Mouse (Mus musculus) small intestine, adult 2 months (tissue): Measurements from ENCODE around the gene Hspa2. TPM values are rescaled to one million over a fixed set of nuclear protein-coding genes. Genes with fewer than 3 reads are reported as not detected.
A peak's percentile ranks its signal among the peaks of the same experiment; 100 is the strongest.
"Not testable (repeated sequence)": the region's sequence is repeated elsewhere in the genome, so short reads cannot be mapped to it uniquely, and the experiment has no call there.

Source experiments
- H3K27ac ChIP-seq: fragments of 200-500 bp; 2 replicates; pipeline ENCODE4 v1.5.1; 2012; ENCODE audit warnings: low read depth, low read length, control low read depth, inconsistent platforms; ENCODE audit not compliant: insufficient read depth
- H3K27me3 ChIP-seq: fragments of 200-500 bp; 2 replicates; pipeline ENCODE4 v1.6.1; 2012; ENCODE audit warnings: mild to moderate bottlenecking, moderate library complexity, low read length, inconsistent platforms; ENCODE audit not compliant: control insufficient read depth, insufficient read depth
- H3K36me3 ChIP-seq: fragments of 200-500 bp; 2 replicates; pipeline ENCODE4 v1.6.1; 2012; ENCODE audit warnings: mild to moderate bottlenecking, low read length, control low read depth, inconsistent platforms; ENCODE audit not compliant: control insufficient read depth, insufficient read depth
- H3K4me1 ChIP-seq: fragments of 200-500 bp; 2 replicates; pipeline ENCODE4 v1.6.1; 2012; ENCODE audit warnings: low read length, inconsistent platforms, mixed read lengths; ENCODE audit not compliant: control insufficient read depth, insufficient read depth, insufficient read length
- H3K4me3 ChIP-seq: fragments of 200-500 bp; 2 replicates; pipeline ENCODE4 v1.5.1; 2012; ENCODE audit warnings: low read depth, mild to moderate bottlenecking, control low read depth, inconsistent platforms, low read length, moderate library complexity
- CTCF ChIP-seq: fragments of 200-500 bp; IDR thresholded peaks from 2 replicates; pipeline ENCODE4 v1.5.1; 2012; ENCODE audit warnings: low read depth, mild to moderate bottlenecking, control low read depth, inconsistent platforms, low read length, moderate library complexity, mixed read lengths; ENCODE audit not compliant: insufficient replicate concordance, insufficient read length; ENCODE audit errors: extremely low read depth
- POLR2A ChIP-seq: fragments of 200-500 bp; IDR thresholded peaks from 2 replicates; pipeline ENCODE4 v1.6.1; 2012; ENCODE audit warnings: low read depth, mild to moderate bottlenecking, control low read depth, inconsistent platforms, low read length, moderate library complexity
- WGBS: fragments of 180-500 bp; shearing (Covaris S2); methylation state at CpG from one replicate; pipeline ENCODE4 v1.1.7; 2018; 5-methylcytosine and 5-hydroxymethylcytosine counted together
- polyA plus RNA-seq: library from polyadenylated mRNA; depleted of rRNA; stranded (reverse); fragments of >200 nt; gene quantifications from 2 replicates; pipeline ENCODE4 v1.2.3, GENCODE M21; 2012; rRNA removed

Gene Hspa2
- polyA plus RNA-seq, 1 experiment, result 8.9 TPM

GRCm38 (mm10) chr12:76435084-76435483, 31.1 kb downstream of the Hspa2 start:
- TF ChIP-seq CTCF, result no peak
- no peak for TF ChIP-seq POLR2A
- Histone ChIP-seq H3K36me3 (no peaks in the 10 kb centered on the region), H3K27ac (no peak overlapping the region), H3K4me1 (no peaks in the 10 kb centered on the region), H3K27me3 (peaks cover 4% of the 10 kb centered on the region), H3K4me3 (no peak overlapping the region; the same call in 1 of the 2 replicates)
- 11% methylated on average over 17 of the region's 17 CpGs for WGBS

DNA sequence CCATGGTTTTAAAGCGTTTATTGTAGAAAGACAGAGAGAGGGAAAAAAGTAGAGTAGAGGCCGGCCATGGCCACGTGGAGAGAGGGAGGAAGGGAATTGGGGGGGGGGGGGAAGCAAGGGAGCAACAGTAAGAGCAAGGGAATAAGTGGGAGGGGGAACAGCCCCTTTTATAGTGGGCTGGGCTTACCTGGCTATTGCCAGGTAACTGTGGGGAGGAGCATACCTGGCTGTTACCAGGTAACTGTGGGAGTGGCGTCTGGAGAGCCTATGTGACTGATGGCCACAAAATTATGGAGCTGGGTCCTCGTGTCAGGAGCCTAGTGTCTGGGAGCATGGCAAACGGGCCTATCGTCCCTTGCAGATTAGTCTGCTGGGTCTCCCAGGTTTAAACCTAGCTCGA, 31.6 kb downstream of the Hspa2 start:
- Histone ChIP-seq H3K27ac (no peak overlapping the region), H3K27me3 (peaks cover 4% of the 10 kb centered on the region), H3K4me3 (no peak overlapping the region), H3K36me3 (no peaks in the 10 kb centered on the region), H3K4me1 (no peaks in the 10 kb centered on the region)
- TF ChIP-seq CTCF (no peak), POLR2A (no peak)
- 21% methylated on average over 8 of the region's 8 CpGs for WGBS

DNA sequence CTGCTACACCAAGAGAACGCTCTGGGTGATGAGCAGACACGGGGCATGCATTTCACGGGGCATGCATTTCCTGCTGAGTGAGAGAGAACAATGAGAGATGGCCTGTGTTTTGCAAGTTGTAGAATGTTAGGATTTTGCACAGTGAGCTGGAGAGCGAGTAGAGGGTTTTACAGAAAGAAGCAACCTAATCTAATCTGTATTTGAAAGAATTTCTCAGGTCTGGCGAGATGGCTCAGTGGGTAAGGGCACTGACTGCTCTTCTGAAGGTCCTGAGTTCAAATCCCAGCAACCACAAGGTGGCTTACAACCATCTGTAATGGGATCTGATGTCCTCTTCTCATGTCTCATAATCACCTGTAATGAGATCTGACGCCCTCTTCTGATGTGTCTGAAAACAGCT, 39.5 kb downstream of the Hspa2 start:
- not testable (repeated sequence) for H3K36me3 ChIP-seq, H3K27me3 ChIP-seq, H3K4me3 ChIP-seq, H3K27ac ChIP-seq, H3K4me1 ChIP-seq
- 77% methylated on average over 6 of the region's 6 CpGs for WGBS

- Histone ChIP-seq H3K4me1 (no peaks in the 10 kb centered on the region), H3K36me3 (no peaks in the 10 kb centered on the region), H3K27ac (peak overlapping the region; percentile 40; the same call in 1 of the 2 replicates), H3K27me3 (no peaks in the 10 kb centered on the region), H3K4me3 (peak overlapping the region; percentile 63)
- 34% methylated on average over 10 of the region's 10 CpGs for WGBS
- TF ChIP-seq CTCF (no peak), POLR2A (no peak)
Measured at GRCm38 (mm10) chr12:76444359-76444772, 40.4 kb downstream of the Hspa2 start.

DNA sequence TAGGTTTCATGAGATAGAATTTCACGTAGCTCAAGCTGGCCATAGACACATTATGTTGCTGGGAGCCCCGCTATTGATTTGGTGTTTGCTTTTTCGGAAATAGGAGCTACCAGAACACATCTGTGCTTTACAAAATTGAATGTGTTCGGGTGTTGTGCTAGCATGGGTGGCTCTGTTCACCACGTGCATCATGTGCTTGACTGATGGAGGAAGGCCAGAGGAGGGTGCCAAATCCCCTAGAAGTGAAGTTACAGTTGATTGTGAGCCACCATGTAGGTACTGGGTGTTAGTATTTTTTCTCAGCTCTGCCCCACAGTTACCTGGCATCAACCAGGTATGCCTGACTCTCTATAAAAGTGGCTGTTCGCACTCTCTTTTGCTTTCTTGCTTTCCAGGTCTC, 40.9 kb downstream of the Hspa2 start:
- Histone ChIP-seq H3K27me3 (no peaks in the 10 kb centered on the region), H3K4me3 (peak overlapping the region; percentile 63; the same call in 1 of the 2 replicates), H3K4me1 (no peaks in the 10 kb centered on the region), H3K36me3 (no peaks in the 10 kb centered on the region; the same call in 1 of the 2 replicates), H3K27ac (no peak overlapping the region)
- no peak for TF ChIP-seq CTCF
- TF ChIP-seq POLR2A, result no peak
- whole genome bisulfite sequencing, result 60% methylated on average over 6 of the region's 6 CpGs

DNA sequence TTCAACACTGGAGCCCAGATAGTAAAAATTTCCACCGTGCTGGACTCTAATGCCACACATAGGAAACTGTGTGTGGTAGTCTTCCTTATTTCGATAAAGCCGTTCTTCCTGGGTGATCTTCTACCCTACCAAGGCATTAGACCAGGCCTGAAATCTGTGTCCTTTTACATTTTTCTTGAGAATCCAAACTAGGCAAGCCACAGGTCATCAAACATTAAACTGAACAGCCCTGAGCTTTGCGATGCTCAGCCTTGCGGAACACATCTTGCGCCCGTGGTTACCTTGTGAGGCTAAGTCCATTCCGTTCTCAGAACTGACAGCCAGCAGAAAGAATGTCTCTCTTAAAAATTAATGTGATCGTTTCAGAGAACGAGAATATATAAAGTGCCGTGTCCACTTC, 42.2 kb downstream of the Hspa2 start:
- TF ChIP-seq CTCF, result no peak
- TF ChIP-seq POLR2A, result no peak
- H3K4me1 ChIP-seq, result no peaks in the 10 kb centered on the region
- no peak overlapping the region for H3K27ac ChIP-seq
- no peaks in the 10 kb centered on the region; the same call in 1 of the 2 replicates for H3K36me3 ChIP-seq
- H3K4me3 ChIP-seq, result no peak overlapping the region
- no peaks in the 10 kb centered on the region for H3K27me3 ChIP-seq
- WGBS, result 65% methylated on average over 11 of the region's 11 CpGs

DNA sequence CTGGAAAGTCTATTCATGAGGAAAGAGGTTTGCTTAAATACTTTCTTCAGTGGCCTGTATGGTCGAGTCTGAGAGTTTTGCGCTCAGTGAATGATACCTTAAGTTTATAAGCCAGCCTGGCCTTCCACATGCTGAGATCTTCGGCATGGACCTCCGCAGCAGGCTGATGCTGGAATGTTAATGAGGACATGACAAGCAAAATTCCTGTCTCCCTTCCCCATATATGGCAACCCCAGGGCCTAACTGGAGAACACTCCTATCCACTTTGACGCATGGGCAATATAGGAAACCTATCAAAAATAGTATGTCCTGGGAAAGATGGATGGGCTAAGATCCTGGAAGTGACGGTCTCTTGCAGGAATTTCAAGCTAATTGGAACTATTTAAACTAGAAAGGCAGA, 44.2 kb downstream of the Hspa2 start:
- Histone ChIP-seq H3K4me1 (no peaks in the 10 kb centered on the region), H3K36me3 (no peaks in the 10 kb centered on the region; the same call in 1 of the 2 replicates), H3K27ac (peak overlapping the region; percentile 29; the same call in 1 of the 2 replicates), H3K4me3 (no peak overlapping the region), H3K27me3 (no peaks in the 10 kb centered on the region)
- WGBS, result 75% methylated on average over 6 of the region's 6 CpGs
- no peak for TF ChIP-seq POLR2A
- no peak for TF ChIP-seq CTCF

GRCm38 (mm10) chr12:76452203-76452602, 48.2 kb downstream of the Hspa2 start:
- TF ChIP-seq POLR2A (no peak), CTCF (no peak)
- H3K27ac ChIP-seq, result no peak overlapping the region
- H3K4me1 ChIP-seq, result no peaks in the 10 kb centered on the region
- H3K4me3 ChIP-seq, result no peak overlapping the region
- no peaks in the 10 kb centered on the region for H3K27me3 ChIP-seq
- WGBS, result 64% methylated on average over 2 of the region's 2 CpGs
- H3K36me3 ChIP-seq, result no peaks in the 10 kb centered on the region; the same call in 1 of the 2 replicates

Other genes with a start within 250 kb of the Hspa2 start
- gene Esr2, start 226.9 kb upstream of the Hspa2 start, polyA plus RNA-seq, result 0.05 TPM in 1 of 2 replicates, not detected in the other
- gene Tex21, start 157.4 kb upstream of the Hspa2 start, polyA plus RNA-seq, result not detected in 2 replicates
- 7.3 and 11.3 TPM in 2 replicates for gene Mthfd1, start 148.9 kb upstream of the Hspa2 start, polyA plus RNA-seq
- gene Akap5, start 79.3 kb upstream of the Hspa2 start, polyA plus RNA-seq, result 0.04 TPM in 1 of 2 replicates, not detected in the other
- gene Zbtb25, start 34.6 kb upstream of the Hspa2 start, polyA plus RNA-seq, result 1.4 and 2.2 TPM in 2 replicates
- 0.55 and 0.89 TPM in 2 replicates for gene Zbtb1, start 33.9 kb upstream of the Hspa2 start, polyA plus RNA-seq
- not detected in 2 replicates for gene Ppp1r36, start 13.4 kb downstream of the Hspa2 start, polyA plus RNA-seq
- 12.3 and 16.9 TPM in 2 replicates for gene Plekhg3, start 126.7 kb downstream of the Hspa2 start, polyA plus RNA-seq